Mouse (Mus musculus): Measurements from ENCODE around the gene Gucd1. TPM values are rescaled to one million over a fixed set of nuclear protein-coding genes. Genes with fewer than 3 reads are reported as not detected.
A peak's percentile ranks its signal among the peaks of the same experiment; 100 is the strongest.
"Not testable (repeated sequence)": the region's sequence is repeated elsewhere in the genome, so short reads cannot be mapped to it uniquely, and the experiment has no call there.

The Gucd1 gene
- polyA plus RNA-seq, 1 experiment from 2014 or later: 31.9 TPM

DNA sequence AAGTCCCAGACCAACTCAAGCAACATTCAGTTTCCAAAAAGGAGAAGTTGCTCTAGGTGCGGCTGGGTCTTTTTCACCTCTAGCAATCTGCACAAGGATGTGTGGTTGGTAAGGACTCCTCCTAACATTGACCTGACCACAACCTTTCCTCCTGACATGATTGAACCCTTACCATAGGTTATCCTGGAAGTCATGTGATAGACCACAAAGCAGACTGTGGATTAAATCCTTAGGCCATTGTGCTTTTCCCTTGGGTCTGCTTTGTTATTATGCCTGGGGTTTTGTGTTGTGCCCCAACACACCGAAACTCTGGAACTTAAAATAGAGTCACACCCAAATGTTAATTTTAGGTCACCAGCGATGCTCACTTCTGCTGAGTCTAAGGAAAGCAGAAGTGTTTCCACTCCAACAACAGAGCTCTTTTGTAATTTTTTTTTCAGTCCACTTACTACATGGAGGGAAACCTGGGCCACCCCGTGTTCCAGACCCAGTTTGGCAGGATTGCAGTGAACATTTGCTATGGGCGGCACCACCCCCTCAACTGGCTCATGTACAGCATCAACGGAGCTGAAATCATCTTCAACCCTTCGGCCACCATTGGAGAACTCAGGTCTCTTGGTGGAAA, 88.1 kb downstream of the Gucd1 start:
- Histone ChIP-seq H3K27ac (replicated peaks) (no peak overlapping the region), H3K9me3 (peaks cover 4% of the 10 kb centered on the region; the same call in 1 of the 2 replicates), H3K36me3 (replicated peaks) (no peaks in the 10 kb centered on the region), H3K4me1 (no peaks in the 10 kb centered on the region), H3K4me3 (no peak overlapping the region), H3K27me3 (replicated peaks; ENCODE audit: low read depth, poor library complexity, severe bottlenecking) (no peaks in the 10 kb centered on the region)
- no peak for DNase-seq (ENCODE audit: low spot score)
- 89% methylated on average over 7 of the region's 7 CpGs for WGBS

- Histone ChIP-seq H3K27me3 (replicated peaks; ENCODE audit: low read depth, poor library complexity, severe bottlenecking) (no peaks in the 10 kb centered on the region), H3K4me1 (no peaks in the 10 kb centered on the region), H3K9me3 (peaks cover 4% of the 10 kb centered on the region; the same call in 1 of the 2 replicates), H3K4me3 (no peak overlapping the region), H3K36me3 (replicated peaks) (no peaks in the 10 kb centered on the region), H3K27ac (replicated peaks) (no peak overlapping the region)
- 84% methylated on average over 6 of the region's 6 CpGs for WGBS
- no peak for DNase-seq (ENCODE audit: low spot score)
These were observed 88.8 kb downstream of the Gucd1 start for GRCm38 (mm10) chr10:75429004-75429380.

DNA sequence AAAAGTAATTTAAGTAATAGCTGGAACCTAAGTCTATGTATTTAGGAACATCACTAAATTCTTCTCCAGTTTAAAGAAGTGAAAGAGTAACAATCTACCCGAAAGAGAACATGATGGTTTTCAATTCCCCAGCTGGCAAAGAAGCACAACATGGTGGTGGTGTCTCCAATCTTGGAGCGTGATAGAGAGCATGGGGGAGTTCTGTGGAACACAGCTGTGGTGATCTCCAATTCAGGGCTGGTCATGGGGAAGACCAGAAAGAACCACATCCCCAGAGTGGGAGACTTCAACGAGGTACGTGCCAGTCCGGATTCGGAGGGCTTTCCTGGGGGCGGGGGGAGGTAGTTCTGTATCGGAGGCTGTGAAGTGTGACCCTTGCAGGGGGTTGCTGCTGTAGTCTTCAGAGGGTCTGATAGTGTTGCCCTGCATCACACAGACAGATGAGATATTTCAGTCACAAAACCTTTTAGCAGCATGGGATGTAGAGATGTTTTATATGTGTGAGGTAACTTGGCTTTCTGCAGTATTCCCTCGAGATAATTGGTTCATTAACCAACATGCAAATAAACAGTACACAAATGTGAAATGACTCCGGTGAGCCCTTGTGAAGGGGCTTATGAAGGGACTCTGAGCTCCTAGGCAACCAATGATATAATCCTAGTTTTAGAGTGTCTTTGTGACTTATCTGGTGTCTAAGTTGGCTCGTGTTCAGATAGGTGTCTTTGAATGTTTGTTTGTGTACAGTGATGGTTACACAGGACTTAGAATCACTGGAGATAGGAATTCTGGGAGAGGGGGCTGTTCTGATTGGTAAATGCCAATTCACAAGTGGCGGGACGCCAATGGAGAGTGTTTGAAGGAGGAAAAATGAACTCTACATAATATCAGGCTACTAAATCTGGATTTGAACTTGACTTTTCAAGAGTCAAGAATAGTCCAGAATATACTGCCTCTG, 89.4 kb downstream of the Gucd1 start:
- Histone ChIP-seq H3K27me3 (replicated peaks; ENCODE audit: low read depth, poor library complexity, severe bottlenecking) (no peaks in the 10 kb centered on the region), H3K4me1 (no peaks in the 10 kb centered on the region), H3K36me3 (replicated peaks) (no peaks in the 10 kb centered on the region), H3K4me3 (no peak overlapping the region), H3K27ac (replicated peaks) (no peak overlapping the region), H3K9me3 (peaks cover 4% of the 10 kb centered on the region; the same call in 1 of the 2 replicates)
- no peak for DNase-seq (ENCODE audit: low spot score)
- 88% methylated on average over 13 of the region's 13 CpGs for WGBS

- no peaks in the 10 kb centered on the region for H3K36me3 ChIP-seq (replicated peaks)
- no peaks in the 10 kb centered on the region for H3K9me3 ChIP-seq
- H3K27ac ChIP-seq (replicated peaks): no peak overlapping the region
- no peaks in the 10 kb centered on the region for H3K27me3 ChIP-seq (replicated peaks; ENCODE audit: low read depth, poor library complexity, severe bottlenecking)
- DNase-seq (ENCODE audit: low spot score): no peak
- no peaks in the 10 kb centered on the region for H3K4me1 ChIP-seq
- 93% methylated on average over 10 of the region's 10 CpGs for WGBS
- no peak overlapping the region for H3K4me3 ChIP-seq
These were observed 93.3 kb downstream of the Gucd1 start for GRCm38 (mm10) chr10:75424498-75424901.

DNA sequence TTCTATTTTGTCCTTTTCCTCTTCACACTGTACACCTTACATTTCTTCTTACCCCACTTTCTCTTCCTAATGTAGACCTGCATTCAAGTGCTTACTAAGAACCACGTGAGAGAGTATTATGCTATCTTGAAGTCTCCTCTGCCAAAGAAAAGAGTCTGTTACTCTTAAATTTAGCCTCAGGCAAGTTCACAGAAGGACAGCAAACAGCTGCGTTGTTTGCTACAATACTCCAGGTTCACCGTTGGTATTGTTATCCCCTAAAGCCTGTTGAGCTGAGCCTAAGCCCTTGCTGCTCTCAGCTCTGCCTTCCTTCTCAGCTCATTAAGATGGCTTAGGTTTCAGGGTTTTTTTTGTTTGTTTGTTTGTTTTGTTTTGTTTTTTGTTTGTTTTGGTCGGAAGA, 99.0 kb downstream of the Gucd1 start:
- Histone ChIP-seq H3K27me3 (replicated peaks; ENCODE audit: low read depth, poor library complexity, severe bottlenecking) (no peaks in the 10 kb centered on the region), H3K27ac (replicated peaks) (no peak overlapping the region), H3K4me1 (no peaks in the 10 kb centered on the region), H3K4me3 (no peak overlapping the region), H3K9me3 (no peaks in the 10 kb centered on the region), H3K36me3 (replicated peaks) (no peaks in the 10 kb centered on the region)
- WGBS: 52% methylated on average over 4 of the region's 4 CpGs
- no peak for DNase-seq (ENCODE audit: low spot score)

GRCm38 (mm10) chr10:75417363-75418042, 100.3 kb downstream of the Gucd1 start:
- 92% methylated on average over 8 of the region's 8 CpGs for WGBS
- Histone ChIP-seq H3K4me1 (peaks cover 6% of the 10 kb centered on the region), H3K27me3 (replicated peaks; ENCODE audit: low read depth, poor library complexity, severe bottlenecking) (no peaks in the 10 kb centered on the region), H3K9me3 (no peaks in the 10 kb centered on the region), H3K4me3 (no peak overlapping the region), H3K27ac (replicated peaks) (no peak overlapping the region), H3K36me3 (replicated peaks) (no peaks in the 10 kb centered on the region)
- DNase-seq (ENCODE audit: low spot score): no peak

- 88% methylated on average over 7 of the region's 7 CpGs for WGBS
- no peak overlapping the region for H3K27ac ChIP-seq (replicated peaks)
- no peak overlapping the region for H3K4me3 ChIP-seq
- H3K4me1 ChIP-seq: peaks cover 17% of the 10 kb centered on the region
- H3K36me3 ChIP-seq (replicated peaks): no peaks in the 10 kb centered on the region
- H3K9me3 ChIP-seq: no peaks in the 10 kb centered on the region
- H3K27me3 ChIP-seq (replicated peaks; ENCODE audit: low read depth, poor library complexity, severe bottlenecking): no peaks in the 10 kb centered on the region
- no peak for DNase-seq (ENCODE audit: low spot score)
These were observed 102.8 kb downstream of the Gucd1 start for GRCm38 (mm10) chr10:75414925-75415324.

GRCm38 (mm10) chr10:75412114-75413103, 105.4 kb downstream of the Gucd1 start:
- no peaks in the 10 kb centered on the region for H3K9me3 ChIP-seq
- H3K4me1 ChIP-seq: peaks cover 17% of the 10 kb centered on the region
- no peak for DNase-seq (ENCODE audit: low spot score)
- H3K27ac ChIP-seq (replicated peaks): no peak overlapping the region; the same call in 1 of the 2 replicates
- H3K27me3 ChIP-seq (replicated peaks; ENCODE audit: low read depth, poor library complexity, severe bottlenecking): no peaks in the 10 kb centered on the region
- WGBS: 69% methylated on average over 27 of the region's 27 CpGs
- H3K4me3 ChIP-seq: no peak overlapping the region
- no peaks in the 10 kb centered on the region for H3K36me3 ChIP-seq (replicated peaks)

- H3K27ac ChIP-seq (replicated peaks); DNase-seq (ENCODE audit: low spot score); H3K36me3 ChIP-seq (replicated peaks); H3K9me3 ChIP-seq; H3K4me3 ChIP-seq; H3K27me3 ChIP-seq (replicated peaks; ENCODE audit: low read depth, poor library complexity, severe bottlenecking): not testable (repeated sequence)
- peaks cover 17% of the 10 kb centered on the region for H3K4me1 ChIP-seq
- WGBS: 39% methylated on average over 10 of the region's 10 CpGs
These were observed 106.2 kb downstream of the Gucd1 start for GRCm38 (mm10) chr10:75411343-75412113.

GRCm38 (mm10) chr10:75407741-75408140, 110.0 kb downstream of the Gucd1 start:
- Histone ChIP-seq H3K27me3 (replicated peaks; ENCODE audit: low read depth, poor library complexity, severe bottlenecking) (no peaks in the 10 kb centered on the region), H3K36me3 (replicated peaks) (no peaks in the 10 kb centered on the region), H3K27ac (replicated peaks) (no peak overlapping the region), H3K4me1 (peaks cover 14% of the 10 kb centered on the region), H3K4me3 (no peak overlapping the region), H3K9me3 (0 out of 2 replicates have a peak, but pooled peaks cover 2% of the 10 kb centered on the region)
- no peak for DNase-seq (ENCODE audit: low spot score)
- WGBS: 71% methylated on average over 4 of the region's 4 CpGs

- Histone ChIP-seq H3K4me3 (no peak overlapping the region), H3K36me3 (replicated peaks) (no peaks in the 10 kb centered on the region), H3K27me3 (replicated peaks; ENCODE audit: low read depth, poor library complexity, severe bottlenecking) (no peaks in the 10 kb centered on the region), H3K27ac (replicated peaks) (no peak overlapping the region), H3K4me1 (peaks cover 7% of the 10 kb centered on the region), H3K9me3 (0 out of 2 replicates have a peak, but pooled peaks cover 2% of the 10 kb centered on the region)
- 46% methylated on average over 13 of the region's 13 CpGs for WGBS
- peak; percentile 10 for DNase-seq (ENCODE audit: low spot score)
These were observed 111.0 kb downstream of the Gucd1 start for GRCm38 (mm10) chr10:75406755-75407154.
